Mouse (Mus musculus) cortical plate, adult 2 months (tissue): ENCODE measurements around the gene Tyw3.

Experiments
- CTCF ChIP-seq: fragments of 200-500 bp; IDR thresholded peaks from 2 replicates; pipeline ENCODE4 v1.5.1; 2011; ENCODE audit warnings: mild to moderate bottlenecking, control low read depth, low read length; ENCODE audit not compliant: insufficient read depth; ENCODE audit errors: extremely low read depth
- POLR2A ChIP-seq: fragments of 200-500 bp; IDR thresholded peaks from 2 replicates; pipeline ENCODE4 v1.6.1; 2011; ENCODE audit warnings: mild to moderate bottlenecking, low read length, control low read depth; ENCODE audit not compliant: insufficient read depth; ENCODE audit errors: extremely low read depth

DNA sequence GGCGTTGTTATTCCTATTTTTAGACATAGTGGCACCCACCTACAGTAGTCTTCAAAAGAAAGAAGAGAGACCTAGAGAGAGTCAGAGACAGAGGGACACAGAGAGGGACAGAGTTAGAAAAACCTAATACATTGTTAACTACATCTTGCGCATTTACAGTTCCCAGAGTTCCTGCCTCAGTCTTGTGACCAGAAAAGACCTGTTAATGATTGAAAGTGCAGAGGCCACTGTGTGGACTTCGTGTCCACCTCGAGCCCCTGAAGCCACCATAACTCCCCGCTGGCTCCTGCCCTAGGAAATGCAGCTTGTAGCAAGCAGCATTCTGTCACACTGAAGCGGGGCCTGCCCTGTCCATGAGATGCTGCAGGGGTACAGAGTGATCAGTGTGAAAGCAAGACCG is 657 bp upstream of the Tyw3 start:
- TF ChIP-seq CTCF (no peak), POLR2A (no peak)
